Mouse (Mus musculus): Measurements from ENCODE around the gene Zmiz1. TPM values are rescaled to one million over a fixed set of nuclear protein-coding genes. Genes with fewer than 3 reads are reported as not detected.

The Zmiz1 gene
- total RNA-seq, 2 experiments from 2014 or later: 86.3 to 88.2 TPM

Small RNAs within 50 kb of the gene (microRNA-seq; reads per million reads assigned to microRNA genes)
- gene Mir3075: 0 reads per million in 2 experiments

Other genes with a start within 250 kb of the Zmiz1 start
- 10 to 100 TPM; 26.8 to 30.1 TPM for gene Ppif, start 235.0 kb downstream of the Zmiz1 start, total RNA-seq (2021)

Data from layer of hippocampus, adult 18-20 months (tissue).